In the genomic region with DNA sequence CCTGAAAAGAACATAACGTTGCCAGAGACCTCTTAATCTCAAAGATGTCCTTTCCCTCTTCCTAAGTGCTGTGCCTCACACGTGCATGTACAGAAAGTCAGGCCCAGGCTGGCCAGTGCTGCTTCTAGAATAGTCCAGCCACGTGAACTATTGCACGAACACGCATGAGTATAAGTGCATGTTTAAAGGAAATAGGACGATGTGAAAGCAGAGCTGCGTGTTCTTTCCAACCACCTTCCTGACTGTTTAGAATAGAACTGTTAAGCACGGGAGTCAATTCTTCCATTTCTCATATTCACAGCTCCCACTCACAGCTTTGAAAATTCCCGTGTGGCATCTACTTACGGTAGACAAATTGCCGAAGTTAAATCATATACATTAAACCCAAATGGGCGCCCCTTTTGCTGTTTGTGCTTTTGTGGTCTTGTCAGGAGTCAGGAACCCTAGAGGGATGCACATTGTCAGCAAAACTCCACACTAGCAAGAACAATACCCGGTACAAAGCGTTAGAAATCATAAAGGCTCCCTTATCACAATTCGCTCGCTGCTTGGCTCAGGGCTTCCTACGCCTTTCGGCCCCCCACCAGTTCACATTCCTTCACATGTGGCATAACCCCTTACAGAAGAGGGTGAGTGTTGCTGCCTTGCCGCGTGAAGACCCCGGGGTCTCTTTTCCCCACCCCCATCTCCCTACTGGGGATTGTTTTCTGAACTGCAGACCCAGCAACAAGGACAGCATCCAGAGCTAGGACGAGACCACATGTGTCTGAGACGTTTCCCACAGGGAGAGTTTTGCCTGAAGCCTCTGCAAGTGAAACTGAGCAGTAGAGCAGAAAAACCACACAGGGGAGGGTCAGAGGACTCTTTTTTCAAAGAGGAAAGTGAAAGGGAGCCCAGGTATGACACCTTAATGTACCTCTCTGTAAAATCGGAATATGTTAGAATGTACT, we compare ENCODE assay signal across 12 mouse cellular contexts. TPM values are rescaled to one million over a fixed set of nuclear protein-coding genes. Genes with fewer than 3 reads are reported as not detected.
A peak's percentile ranks its signal among the peaks of the same experiment; 100 is the strongest.
DNase-seq lines count a peak whose midpoint lies in the region; ATAC-seq lines count a peak whose summit lies in the region.
"Had no signal": no experiment of that assay in that cellular context is flagged by ENCODE, and none has a peak within 500 bp of the region (broad histone marks: within the 10 kb centered on the region; RNA-seq: fewer than 3 reads in every experiment).

No protein-coding gene starts in this region.

- peak overlapping the region; percentile 55 for H3K4me2 ChIP-seq in heart, embryonic 11.5 days
- peak overlapping the region; percentile 33; the same call in 1 of the 2 replicates for H3K4me2 ChIP-seq in lung, embryonic 15.5 days
- H3K4me2 ChIP-seq in hindbrain, embryonic 11.5 days (replicated peaks; ENCODE audit: low read depth, low read length) = peak overlapping the region; percentile 31; the same call in 1 of the 2 replicates
- H3K4me2 ChIP-seq in neural tube, embryonic 13.5 days = peak overlapping the region; percentile 38
- H3K4me2 ChIP-seq: intestine, embryonic 15.5 days had no signal

- H3K36me3 ChIP-seq in heart, embryonic 11.5 days (ENCODE audit: control insufficient read depth, insufficient read depth, low read length) = no peaks in the 10 kb centered on the region
- no peaks in the 10 kb centered on the region for H3K36me3 ChIP-seq in lung, embryonic 15.5 days
- H3K36me3 ChIP-seq in hindbrain, embryonic 11.5 days (ENCODE audit: control insufficient read depth, insufficient read depth, low read length) = no peaks in the 10 kb centered on the region
- H3K36me3 ChIP-seq in neural tube, embryonic 13.5 days = no peaks in the 10 kb centered on the region
- H3K36me3 ChIP-seq: intestine, embryonic 15.5 days had no signal

- H3K27me3 ChIP-seq in heart, embryonic 11.5 days (ENCODE audit: control insufficient read depth, insufficient read depth, low read length) = no peaks in the 10 kb centered on the region
- no peaks in the 10 kb centered on the region for H3K27me3 ChIP-seq in lung, embryonic 15.5 days
- no peaks in the 10 kb centered on the region for H3K27me3 ChIP-seq in hindbrain, embryonic 11.5 days (ENCODE audit: control insufficient read depth, insufficient read depth, low read length)
- H3K27me3 ChIP-seq in neural tube, embryonic 13.5 days = no peaks in the 10 kb centered on the region
- H3K27me3 ChIP-seq: intestine, embryonic 15.5 days; megakaryocyte, embryonic 14.5 days had no signal

- 51% methylated on average over 24 of the region's 24 CpGs for WGBS in heart, embryonic 11.5 days (ENCODE audit: insufficient replicate concordance)
- 51% methylated on average over 24 of the region's 24 CpGs for WGBS in lung, embryonic 15.5 days
- WGBS in hindbrain, embryonic 11.5 days = 54% methylated on average over 24 of the region's 24 CpGs
- 50% methylated on average over 24 of the region's 24 CpGs for WGBS in neural tube, embryonic 13.5 days

- H3K9ac ChIP-seq in heart, embryonic 11.5 days (ENCODE audit: low read depth, low read length) = peak overlapping the region; percentile 8; the same call in 1 of the 2 replicates
- H3K9ac ChIP-seq in lung, embryonic 15.5 days = no peak overlapping the region
- no peak overlapping the region for H3K9ac ChIP-seq in hindbrain, embryonic 11.5 days (ENCODE audit: low read depth, low read length)
- 0 out of 2 replicates have a peak overlapping the region, but pooled peaks have one; percentile 26 for H3K9ac ChIP-seq in neural tube, embryonic 13.5 days
- H3K9ac ChIP-seq: intestine, embryonic 15.5 days had no signal

- ATAC-seq in heart, embryonic 11.5 days (replicated peaks; ENCODE audit: insufficient number of reproducible peaks, low FRiP score, low TSS enrichment) = no peak
- no peak for ATAC-seq in lung, embryonic 15.5 days (ENCODE audit: borderline replicate concordance, extremely low read depth, low FRiP score, low TSS enrichment)
- ATAC-seq in hindbrain, embryonic 11.5 days (ENCODE audit: low FRiP score) = no peak
- ATAC-seq in neural tube, embryonic 13.5 days (ENCODE audit: low read depth) = no peak
- no peak for ATAC-seq in erythroblast, adult 5-6 weeks (replicated peaks; ENCODE audit: low FRiP score, poor library complexity, severe bottlenecking)
- ATAC-seq: intestine, embryonic 15.5 days had no signal

- no peak overlapping the region for H3K27ac ChIP-seq in heart, embryonic 11.5 days (ENCODE audit: low read depth, low read length)
- H3K27ac ChIP-seq in lung, embryonic 15.5 days = no peak overlapping the region
- no peak overlapping the region for H3K27ac ChIP-seq in hindbrain, embryonic 11.5 days (ENCODE audit: low read depth, low read length)
- H3K27ac ChIP-seq in neural tube, embryonic 13.5 days (replicated peaks) = no peak overlapping the region
- H3K27ac ChIP-seq: intestine, embryonic 15.5 days had no signal

- 0 out of 2 replicates have a peak overlapping the region, but pooled peaks have one; percentile 6 for H3K4me3 ChIP-seq in heart, embryonic 11.5 days (ENCODE audit: low read depth, low read length)
- no peak overlapping the region for H3K4me3 ChIP-seq in lung, embryonic 15.5 days
- no peak overlapping the region for H3K4me3 ChIP-seq in hindbrain, embryonic 11.5 days (ENCODE audit: low read depth, low read length)
- no peak overlapping the region for H3K4me3 ChIP-seq in neural tube, embryonic 13.5 days
- H3K4me3 ChIP-seq: intestine, embryonic 15.5 days; megakaryocyte, embryonic 14.5 days had no signal

- H3K9me3 ChIP-seq in heart, embryonic 11.5 days (replicated peaks; ENCODE audit: control insufficient read depth, low read length) = no peaks in the 10 kb centered on the region
- no peaks in the 10 kb centered on the region for H3K9me3 ChIP-seq in lung, embryonic 15.5 days
- no peaks in the 10 kb centered on the region for H3K9me3 ChIP-seq in hindbrain, embryonic 11.5 days (ENCODE audit: control insufficient read depth, low read length)
- no peaks in the 10 kb centered on the region for H3K9me3 ChIP-seq in neural tube, embryonic 13.5 days
- H3K9me3 ChIP-seq: intestine, embryonic 15.5 days had no signal

- H3K4me1 ChIP-seq in heart, embryonic 11.5 days (ENCODE audit: control insufficient read depth, insufficient read depth, low read length) = peaks cover 4% of the 10 kb centered on the region; the same call in 1 of the 2 replicates
- H3K4me1 ChIP-seq in lung, embryonic 15.5 days = no peaks in the 10 kb centered on the region; the same call in 1 of the 2 replicates
- no peaks in the 10 kb centered on the region for H3K4me1 ChIP-seq in hindbrain, embryonic 11.5 days (replicated peaks; ENCODE audit: control insufficient read depth, insufficient read depth, low read length)
- H3K4me1 ChIP-seq in neural tube, embryonic 13.5 days (replicated peaks) = peaks cover 11% of the 10 kb centered on the region
- H3K4me1 ChIP-seq: intestine, embryonic 15.5 days; megakaryocyte, embryonic 14.5 days had no signal

- DNase-seq in heart, adult 9 months (ENCODE audit: low spot score in 2 of 2) = no peak
- no peak for DNase-seq in lung, postnatal 4 days
- DNase-seq in hindbrain, embryonic 11.5 days (ENCODE audit: low spot score) = peak; percentile 14
- no peak for DNase-seq in gastrocnemius, postnatal 25 days
- DNase-seq: cerebellum, adult 18-20 months; thymus, postnatal 4 days had no signal

RNA-seq across cellular contexts. Expression of gene Cttnbp2, which starts 33.1 kb away (rescaled TPM):
- 6.7 and 9.8 TPM in 2 replicates for polyA plus RNA-seq in heart, embryonic 11.5 days (2014; fragmentation: Nextera tagmentation; extraction: Ambion mirVana)
- 16.3 and 18.0 TPM in 2 replicates for polyA plus RNA-seq in lung, embryonic 15.5 days (2015; fragmentation: Nextera tagmentation; extraction: Ambion mirVana)
- 19.8 and 25.1 TPM in 2 replicates for polyA plus RNA-seq in hindbrain, embryonic 11.5 days (2014; fragmentation: Nextera tagmentation; extraction: Ambion mirVana)
- 42.6 and 47.7 TPM in 2 replicates for polyA plus RNA-seq in neural tube, embryonic 13.5 days (2015; fragmentation: Nextera tagmentation; extraction: Ambion mirVana)
- 1 to 10 TPM; 1.0 to 1.2 TPM for total RNA-seq in gastrocnemius, postnatal 25 days (2021)
- total RNA-seq in erythroblast, adult 5-6 weeks (2015; ENCODE audit: low replicate concordance) = not detected in 2 replicates
- total RNA-seq in erythroblast, adult 5-6 weeks (2017; ENCODE audit: low replicate concordance) = not detected in 2 replicates

Comparison
In these comparisons a context has a peak if more than half of its experiments do, and no peak if none do; other contexts are left out.
1. H3K9ac ChIP-seq: peak in heart, embryonic 11.5 days (single experiment) and neural tube, embryonic 13.5 days (single experiment); none in lung, embryonic 15.5 days (single experiment) and hindbrain, embryonic 11.5 days (single experiment).
2. Peak in every context shown above with its lines, with median percentiles within 50 percentile points of each other: H3K4me2 ChIP-seq.